Mouse (Mus musculus) heart, embryonic 11.5 days (tissue): ENCODE measurements around the gene Rab11fip3. TPM values are rescaled to one million over a fixed set of nuclear protein-coding genes. Genes with fewer than 3 reads are reported as not detected.
A peak's percentile ranks its signal among the peaks of the same experiment; 100 is the strongest.
"Not testable (repeated sequence)": the region's sequence is repeated elsewhere in the genome, so short reads cannot be mapped to it uniquely, and the experiment has no call there.

Experiments
- ATAC-seq: fragments of 200-750 bp; cut with Nextera tagmentation; replicated peaks from 2 replicates; pipeline ENCODE4 v1.8.0; 2017; ENCODE audit warnings: moderate library complexity; ENCODE audit not compliant: insufficient number of reproducible peaks, low FRiP score, low TSS enrichment
- H3K27ac ChIP-seq: fragments of 300-500 bp; sonication (generic); 2 replicates; pipeline ENCODE4 v1.5.1; 2014; ENCODE audit warnings: mild to moderate bottlenecking, low read depth, low read length
- H3K27me3 ChIP-seq: fragments of 300-500 bp; sonication (generic); 2 replicates; pipeline ENCODE4 v1.6.1; 2014; ENCODE audit warnings: mild to moderate bottlenecking, low read length, mixed read lengths; ENCODE audit not compliant: control insufficient read depth, insufficient read depth
- H3K36me3 ChIP-seq: fragments of 300-500 bp; sonication (generic); 2 replicates; pipeline ENCODE4 v1.6.1; 2014; ENCODE audit warnings: mild to moderate bottlenecking, low read length, moderate library complexity, mixed read lengths; ENCODE audit not compliant: control insufficient read depth, insufficient read depth
- H3K4me1 ChIP-seq: fragments of 300-500 bp; sonication (generic); 2 replicates; pipeline ENCODE4 v1.6.1; 2014; ENCODE audit warnings: low read length; ENCODE audit not compliant: control insufficient read depth, insufficient read depth
- H3K4me2 ChIP-seq: fragments of 300-500 bp; sonication (generic); 2 replicates; pipeline ENCODE4 v1.6.1; 2014; ENCODE audit warnings: mild to moderate bottlenecking, moderate library complexity
- H3K4me3 ChIP-seq: fragments of 300-500 bp; sonication (generic); 2 replicates; pipeline ENCODE4 v1.5.1; 2014; ENCODE audit warnings: low read depth, low read length
- H3K9ac ChIP-seq: fragments of 300-500 bp; sonication (generic); 2 replicates; pipeline ENCODE4 v1.6.1; 2014; ENCODE audit warnings: mild to moderate bottlenecking, low read depth, low read length, moderate library complexity
- H3K9me3 ChIP-seq: fragments of 300-500 bp; sonication (generic); replicated peaks from 2 replicates; pipeline ENCODE4 v1.6.1; 2016; ENCODE audit warnings: low read length; ENCODE audit not compliant: control insufficient read depth
- WGBS: fragments of 180-500 bp; shearing (Covaris S2); extraction: QIAGEN DNeasy Blood & Tissue Kit; methylation state at CpG from one replicate; pipeline ENCODE4 v1.1.7; 2014; ENCODE audit not compliant: insufficient replicate concordance; 5-methylcytosine and 5-hydroxymethylcytosine counted together
- polyA plus RNA-seq: library from polyadenylated mRNA; unstranded; fragments of >200 nt; fragmentation: Nextera tagmentation; extraction: Ambion mirVana; gene quantifications from 2 replicates; pipeline ENCODE4 v1.2.1, GENCODE M21; 2014

Gene Rab11fip3
- 11.9 and 12.8 TPM in 2 replicates for polyA plus RNA-seq

- Histone ChIP-seq H3K27ac (peak within 1 kb of the TSS; percentile 50; the same call in 1 of the 2 replicates), H3K9ac (peak within 1 kb of the TSS; percentile 84), H3K36me3 (0 out of 2 replicates have a peak, but pooled peaks cover 2% of the 10 kb centered on the region), H3K9me3 (no peaks in the 10 kb centered on the region), H3K27me3 (peaks cover 4% of the 10 kb centered on the region; the same call in 1 of the 2 replicates), H3K4me1 (peaks cover 37% of the 10 kb centered on the region), H3K4me2 (peak within 1 kb of the TSS; percentile 100), H3K4me3 (peak within 1 kb of the TSS; percentile 86)
- ATAC-seq, result peak; percentile 75
- WGBS, result under 1% methylated on average over 92 of the region's 94 CpGs
Measured at GRCm38 (mm10) chr17:26068831-26069739, at the start of gene Rab11fip3. Gene Rab11fip3 (minus strand): TSS chr17:26069555.

- Histone ChIP-seq H3K27ac (no peak overlapping the region), H3K9ac (no peak overlapping the region), H3K4me3 (no peak overlapping the region), H3K27me3 (peaks cover 73% of the 10 kb centered on the region), H3K4me1 (peaks cover 8% of the 10 kb centered on the region), H3K9me3 (no peaks in the 10 kb centered on the region), H3K36me3 (no peaks in the 10 kb centered on the region), H3K4me2 (no peak overlapping the region)
- whole genome bisulfite sequencing, result 78% methylated on average over 17 of the region's 17 CpGs
- ATAC-seq, result no peak
Measured at GRCm38 (mm10) chr17:26116503-26117258, 47.3 kb upstream of the Rab11fip3 start.

- ATAC-seq, result no peak
- Histone ChIP-seq H3K4me3 (no peak overlapping the region), H3K36me3 (no peaks in the 10 kb centered on the region), H3K4me2 (no peak overlapping the region), H3K9ac (no peak overlapping the region), H3K27me3 (peaks cover 79% of the 10 kb centered on the region), H3K9me3 (no peaks in the 10 kb centered on the region), H3K27ac (no peak overlapping the region), H3K4me1 (peaks cover 8% of the 10 kb centered on the region)
- 70% methylated on average over 3 of the region's 3 CpGs for WGBS
Measured at GRCm38 (mm10) chr17:26115956-26116487, 46.7 kb upstream of the Rab11fip3 start.

- Histone ChIP-seq H3K9ac (no peak overlapping the region), H3K4me1 (peaks cover 8% of the 10 kb centered on the region), H3K4me3 (no peak overlapping the region), H3K27ac (no peak overlapping the region), H3K27me3 (peaks cover 86% of the 10 kb centered on the region), H3K4me2 (no peak overlapping the region), H3K36me3 (no peaks in the 10 kb centered on the region), H3K9me3 (no peaks in the 10 kb centered on the region)
- no peak for ATAC-seq
- WGBS, result 78% methylated on average over 7 of the region's 7 CpGs
Measured at GRCm38 (mm10) chr17:26115205-26115898, 46.0 kb upstream of the Rab11fip3 start.

GRCm38 (mm10) chr17:26114461-26114860 lies 45.1 kb upstream of the Rab11fip3 start:
- H3K27me3 ChIP-seq, result peaks cover 85% of the 10 kb centered on the region
- H3K36me3 ChIP-seq, H3K4me2 ChIP-seq, H3K27ac ChIP-seq, ATAC-seq, H3K9ac ChIP-seq, H3K4me1 ChIP-seq, H3K4me3 ChIP-seq, H3K9me3 ChIP-seq: not testable (repeated sequence)
- 59% methylated on average over 7 of the region's 7 CpGs for WGBS

GRCm38 (mm10) chr17:26114061-26114460 lies 44.7 kb upstream of the Rab11fip3 start:
- no peak overlapping the region for H3K27ac ChIP-seq
- no peaks in the 10 kb centered on the region for H3K9me3 ChIP-seq
- WGBS, result 15% methylated on average over 8 of the region's 8 CpGs
- peak overlapping the region; percentile 65 for H3K4me3 ChIP-seq
- H3K27me3 ChIP-seq, result peaks cover 82% of the 10 kb centered on the region
- H3K4me1 ChIP-seq, result peaks cover 8% of the 10 kb centered on the region
- H3K9ac ChIP-seq, result peak overlapping the region; percentile 73; the same call in 1 of the 2 replicates
- peak overlapping the region; percentile 88 for H3K4me2 ChIP-seq
- H3K36me3 ChIP-seq, result no peaks in the 10 kb centered on the region
- no peak for ATAC-seq

- Histone ChIP-seq H3K9me3 (no peaks in the 10 kb centered on the region), H3K36me3 (no peaks in the 10 kb centered on the region), H3K4me3 (peak within 1 kb of the TSS; percentile 65), H3K27me3 (peaks cover 82% of the 10 kb centered on the region), H3K4me1 (peaks cover 8% of the 10 kb centered on the region), H3K4me2 (peak within 1 kb of the TSS; percentile 88), H3K27ac (no peak within 1 kb of the TSS), H3K9ac (peak within 1 kb of the TSS; percentile 73)
- ATAC-seq, result peak; percentile 66
- WGBS, result under 1% methylated on average over 57 of the region's 75 CpGs
Measured at GRCm38 (mm10) chr17:26113181-26113948, 44.0 kb upstream of the Rab11fip3 start, which contains the start of gene Tmem8. Gene Tmem8 (plus strand): TSS chr17:26113299.
